Mouse (Mus musculus) hematopoietic stem cell, adult 5-6 weeks (primary cell): ENCODE results near the gene Gpr152. TPM values are rescaled to one million over a fixed set of nuclear protein-coding genes. Genes with fewer than 3 reads are reported as not detected.

Experiments
- ATAC-seq, 2 experiments: fragments of 125-278 bp in 1 of 2; replicated peaks in 1 of 2; 2 replicates each; pipeline ENCODE4 v1.8.0; 2016 to 2017; ENCODE audit warnings: inconsistent platforms in 2 of 2, mild to moderate bottlenecking in 2 of 2, moderate number of reproducible peaks in 2 of 2, low read depth in 1 of 2, moderate TSS enrichment in 1 of 2; ENCODE audit not compliant: low FRiP score in 2 of 2, poor library complexity in 2 of 2, severe bottlenecking in 2 of 2, insufficient read depth in 1 of 2, low TSS enrichment in 1 of 2
- total RNA-seq: library from RNA; stranded (forward); fragments of 172-1452, 232-1000 nt; gene quantifications from 2 replicates; pipeline ENCODE4 v1.2.3, GENCODE M21; 2017

Gpr152 gene
- not detected in 2 replicates for total RNA-seq

DNA sequence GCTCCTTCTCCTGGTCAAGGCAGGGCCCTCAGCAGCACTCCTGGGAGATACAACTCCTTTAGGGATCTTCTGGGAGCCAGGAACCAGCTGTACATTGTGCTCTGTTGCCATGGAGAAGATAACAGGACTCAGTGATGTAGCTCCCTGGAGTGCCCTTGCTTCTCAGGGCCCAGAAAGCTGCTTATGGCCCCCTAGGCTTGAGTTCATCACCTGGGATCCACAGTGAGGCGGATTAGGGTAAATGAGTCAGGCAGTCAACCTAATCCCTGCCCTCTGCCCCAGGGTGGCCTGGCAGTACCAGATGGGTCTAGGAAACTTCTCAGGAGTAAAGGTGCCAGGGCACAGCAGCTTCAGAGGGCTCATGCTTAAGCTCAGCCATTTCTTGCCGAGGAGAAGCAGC, at the start of gene Gpr152:
Gene Gpr152 (plus strand): TSS at position 342 of the 400 bp plus-strand sequence.
- no peak for ATAC-seq

DNA sequence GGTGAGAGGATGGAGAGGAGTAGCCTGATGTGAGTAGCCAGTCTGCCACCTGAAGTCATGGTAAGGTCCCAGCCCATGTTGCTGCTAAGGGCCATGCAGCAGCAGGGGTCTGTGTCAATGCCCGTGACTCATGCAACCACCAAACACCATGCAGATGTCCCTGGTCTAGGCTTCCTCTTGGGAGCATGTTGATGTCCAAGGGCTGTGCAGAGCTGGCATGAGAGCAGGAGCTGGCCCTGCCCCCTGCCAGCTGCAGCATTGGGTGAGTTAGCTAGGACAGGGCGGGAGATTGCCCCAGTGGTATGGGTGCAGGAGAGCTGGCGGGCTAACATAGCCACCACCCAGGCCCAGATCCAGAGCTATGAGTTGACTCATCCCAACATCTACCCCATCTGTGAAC, 49.1 kb upstream of the Gpr152 start:
- ATAC-seq, result no peak

DNA sequence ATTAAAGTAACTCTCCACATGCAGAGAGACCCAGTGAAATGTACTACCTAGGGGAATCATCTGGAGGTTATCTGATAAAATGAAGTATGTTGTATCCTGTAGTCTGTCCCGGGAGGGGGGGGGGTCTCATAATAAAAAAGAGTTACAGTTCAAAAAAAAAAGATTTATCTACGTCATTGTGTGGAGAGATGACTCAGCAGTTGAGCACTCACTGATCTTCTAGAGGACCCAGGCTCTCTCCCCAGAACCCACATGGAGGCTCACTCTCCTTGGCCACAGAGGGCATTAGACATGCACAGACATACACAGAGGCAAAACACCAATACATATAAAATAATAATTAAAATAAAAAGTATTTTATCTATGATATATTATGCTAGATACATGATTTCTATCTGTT, 48.2 kb upstream of the Gpr152 start:
- no peak for ATAC-seq

DNA sequence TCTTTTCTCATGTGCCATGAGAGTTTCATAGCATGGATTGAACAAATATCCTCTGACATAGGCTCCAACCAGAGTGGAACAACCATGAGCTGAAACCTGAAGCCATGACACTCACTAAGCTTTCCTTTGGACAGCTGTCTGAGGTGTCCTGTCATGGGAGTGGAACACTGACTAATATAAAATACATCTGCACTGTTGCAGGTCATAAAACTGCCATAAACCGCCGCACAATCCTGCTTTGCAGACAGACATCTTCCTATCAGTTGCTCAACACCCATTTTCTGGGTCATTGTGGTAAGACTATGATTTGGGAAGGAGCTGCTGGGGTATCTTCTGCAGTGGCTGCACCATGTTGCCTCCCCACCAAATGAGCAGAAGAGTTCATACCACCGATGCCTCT, 46.8 kb upstream of the Gpr152 start:
- no peak for ATAC-seq

DNA sequence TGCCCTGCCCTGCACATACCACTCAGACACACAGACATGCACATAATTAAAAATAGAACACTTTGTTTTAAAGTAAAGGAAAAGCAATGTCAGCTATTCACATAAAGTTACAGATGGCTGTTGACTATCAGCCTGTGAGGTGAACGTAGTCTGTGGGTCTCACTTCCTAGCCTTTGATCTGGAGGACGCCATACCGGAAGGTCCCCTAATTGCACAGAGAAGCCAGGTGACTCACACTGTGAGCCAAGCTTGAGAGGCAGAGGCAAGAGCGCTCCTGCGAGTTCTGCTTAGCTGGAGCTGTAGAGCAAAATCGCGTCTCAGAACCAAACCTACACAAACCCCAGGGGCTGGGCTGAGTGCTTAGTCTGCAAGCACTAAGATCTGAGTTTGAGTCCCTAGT, 45.8 kb upstream of the Gpr152 start:
- no peak for ATAC-seq

DNA sequence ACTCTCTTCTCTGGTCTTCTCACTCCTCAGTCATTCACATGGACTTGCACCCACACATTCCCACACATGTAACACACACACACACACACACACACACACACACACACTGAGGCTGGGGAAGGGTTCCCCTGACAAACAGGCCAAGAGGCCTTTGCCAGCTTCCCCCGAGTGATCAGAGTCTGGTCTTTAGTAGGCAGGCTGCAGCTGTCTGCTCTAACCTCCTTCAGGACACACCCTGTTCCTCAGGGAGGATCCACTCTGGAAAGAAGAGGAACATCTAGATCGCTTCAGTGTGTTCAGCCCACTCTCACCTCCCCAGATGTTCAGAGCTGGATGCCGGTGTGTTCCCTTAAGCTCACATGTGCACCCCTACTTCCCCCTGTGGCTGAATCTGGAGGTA, 45.2 kb upstream of the Gpr152 start:
- no peak for ATAC-seq

DNA sequence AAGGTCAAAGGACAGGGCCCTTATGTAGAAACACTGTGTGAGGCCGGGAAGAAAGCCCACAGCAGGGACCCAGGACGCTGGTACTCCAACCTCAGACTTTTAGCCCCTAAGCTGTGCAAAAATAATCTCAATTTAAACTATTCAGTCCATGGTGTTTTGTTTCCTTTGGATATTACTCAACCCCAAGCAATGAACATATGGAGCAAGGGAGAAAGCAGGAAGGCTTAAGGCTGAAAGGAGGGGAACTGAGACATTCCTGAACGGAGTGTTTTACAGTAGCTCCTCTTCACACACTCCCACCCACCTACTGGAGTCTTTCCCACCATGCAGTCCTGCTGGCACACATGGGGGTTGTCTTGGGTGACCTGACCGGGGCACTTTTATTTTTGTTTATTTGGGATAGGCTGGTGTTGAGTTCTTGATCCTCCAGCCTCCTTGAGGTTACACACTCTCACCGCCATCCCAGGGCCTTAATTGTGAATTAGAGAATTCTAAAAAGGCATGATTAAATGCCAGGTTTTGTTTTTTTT, 44.7 kb upstream of the Gpr152 start:
- no peak for ATAC-seq

DNA sequence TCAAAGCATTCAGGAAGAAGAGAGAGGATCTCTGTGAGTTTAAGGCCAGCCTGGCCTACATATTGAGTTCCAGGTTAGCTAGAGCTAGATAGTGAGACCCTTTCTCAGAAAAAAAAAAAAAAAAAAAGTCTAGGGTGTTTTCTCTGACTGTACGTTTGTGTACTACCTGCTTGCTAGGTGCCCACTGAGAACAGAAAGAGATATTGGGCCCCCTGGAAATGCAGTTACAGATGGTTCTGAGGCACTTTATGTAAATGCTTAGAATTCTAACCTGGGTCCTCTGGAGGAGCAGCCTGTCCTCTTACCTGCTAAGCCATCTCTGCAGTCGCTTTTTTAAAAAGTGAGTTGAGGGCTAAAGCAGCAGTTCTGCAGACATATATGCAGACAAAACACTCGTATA, 43.8 kb upstream of the Gpr152 start:
- ATAC-seq, result no peak

DNA sequence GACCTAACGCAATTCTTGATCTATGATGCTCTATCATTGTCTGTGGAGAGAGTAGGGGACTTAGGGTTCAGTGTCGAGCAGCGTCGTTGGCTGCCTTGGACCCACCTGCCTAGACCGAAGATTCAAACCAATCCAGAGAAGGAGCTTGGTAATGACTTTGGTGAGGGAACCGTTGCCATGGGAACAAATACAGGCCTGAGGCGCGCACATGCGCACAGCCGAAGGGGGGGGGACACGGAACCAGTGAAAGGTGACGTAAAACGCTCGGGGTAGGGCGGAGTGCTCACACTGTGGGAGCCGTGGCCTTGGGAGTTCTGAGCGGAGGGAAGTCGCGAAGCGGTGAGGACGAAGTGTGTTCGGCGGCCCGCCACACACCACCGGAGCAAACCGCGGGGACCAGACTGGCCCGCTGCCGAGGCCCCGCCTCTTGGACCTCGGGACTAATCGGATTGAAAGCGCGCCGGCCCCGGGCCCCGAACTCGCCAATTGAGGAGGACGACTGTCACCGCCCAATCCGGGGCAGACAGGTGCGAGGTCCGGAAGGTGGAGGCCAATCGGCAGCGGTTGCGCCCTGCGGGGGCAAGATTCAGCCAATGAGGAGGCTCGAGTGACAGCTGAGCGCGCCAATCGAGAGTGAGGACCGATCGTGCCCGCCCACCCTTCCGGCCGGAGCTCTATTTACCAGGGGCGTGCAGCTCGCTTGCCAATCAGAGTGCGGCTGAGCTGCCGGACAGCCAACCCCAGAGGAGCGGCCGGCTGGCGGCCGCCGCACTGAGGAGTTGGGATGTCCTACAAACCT, 42.7 kb upstream of the Gpr152 start, which contains the start of gene Cdk2ap2:
Gene Cdk2ap2 (plus strand): TSS at position 541 of the 799 bp plus-strand sequence.
- peak; percentile 85 to 91 for ATAC-seq

DNA sequence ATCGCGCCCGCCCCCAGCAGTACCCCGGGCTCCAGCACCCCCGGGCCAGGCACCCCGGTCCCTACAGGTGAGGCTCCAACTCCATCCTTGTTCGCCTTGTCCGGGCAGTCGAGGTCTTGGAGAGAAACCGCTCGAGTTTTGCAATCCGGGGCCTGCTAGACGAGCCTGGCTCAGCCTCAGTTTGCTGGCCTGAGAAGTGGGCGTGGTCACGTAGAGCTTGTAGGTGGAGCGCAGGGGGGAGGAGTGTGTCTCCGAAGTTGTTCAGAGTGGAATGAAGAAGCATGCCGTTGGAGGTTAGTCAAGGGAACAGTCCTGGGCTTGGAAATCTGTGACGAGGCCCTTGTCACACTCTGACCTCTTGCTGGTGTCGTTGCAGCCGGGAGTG, 42.2 kb upstream of the Gpr152 start:
- peak; percentile 4 to 14; a peak in 2 of 4 replicates for ATAC-seq

DNA sequence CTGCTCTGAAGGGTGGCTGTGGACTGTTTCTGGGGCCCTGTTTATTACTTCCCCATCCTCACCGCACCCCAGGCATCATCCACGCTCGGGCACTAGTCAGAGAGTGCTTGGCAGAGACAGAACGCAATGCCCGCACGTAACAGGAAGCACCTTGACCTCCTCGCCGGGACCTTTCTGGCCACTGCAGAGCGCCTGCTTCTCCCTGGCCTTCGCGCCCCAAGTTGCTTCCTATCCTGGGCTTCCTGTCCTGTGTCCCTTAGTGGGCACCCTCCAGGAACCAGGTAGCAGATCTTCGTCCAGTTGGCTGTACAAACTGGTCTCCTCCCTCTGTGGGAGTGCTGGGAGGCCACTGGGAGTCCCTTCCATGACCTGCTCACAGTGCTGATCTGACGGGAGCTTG, 41.2 kb upstream of the Gpr152 start:
- ATAC-seq, result no peak

DNA sequence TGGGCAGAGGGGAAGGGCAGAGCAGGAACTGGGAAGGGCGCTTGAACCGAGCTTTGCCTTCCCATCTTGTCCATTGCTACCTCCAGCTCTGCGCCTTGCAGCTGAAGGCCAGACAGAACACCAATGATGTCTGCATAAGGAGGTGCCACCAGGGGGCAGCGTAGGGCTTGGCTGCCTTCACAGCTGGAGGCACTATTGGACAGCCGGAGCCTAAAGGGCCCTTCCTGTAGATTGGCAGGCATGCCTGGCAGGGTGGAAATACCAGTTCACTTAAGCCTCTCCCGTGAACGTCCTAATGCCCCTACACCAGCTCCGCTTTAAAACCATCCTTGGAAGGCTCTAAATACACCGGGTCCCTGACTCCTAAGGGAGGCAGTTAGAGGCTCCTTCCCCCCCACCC, 40.5 kb upstream of the Gpr152 start:
- peak; percentile 46 to 59 for ATAC-seq

DNA sequence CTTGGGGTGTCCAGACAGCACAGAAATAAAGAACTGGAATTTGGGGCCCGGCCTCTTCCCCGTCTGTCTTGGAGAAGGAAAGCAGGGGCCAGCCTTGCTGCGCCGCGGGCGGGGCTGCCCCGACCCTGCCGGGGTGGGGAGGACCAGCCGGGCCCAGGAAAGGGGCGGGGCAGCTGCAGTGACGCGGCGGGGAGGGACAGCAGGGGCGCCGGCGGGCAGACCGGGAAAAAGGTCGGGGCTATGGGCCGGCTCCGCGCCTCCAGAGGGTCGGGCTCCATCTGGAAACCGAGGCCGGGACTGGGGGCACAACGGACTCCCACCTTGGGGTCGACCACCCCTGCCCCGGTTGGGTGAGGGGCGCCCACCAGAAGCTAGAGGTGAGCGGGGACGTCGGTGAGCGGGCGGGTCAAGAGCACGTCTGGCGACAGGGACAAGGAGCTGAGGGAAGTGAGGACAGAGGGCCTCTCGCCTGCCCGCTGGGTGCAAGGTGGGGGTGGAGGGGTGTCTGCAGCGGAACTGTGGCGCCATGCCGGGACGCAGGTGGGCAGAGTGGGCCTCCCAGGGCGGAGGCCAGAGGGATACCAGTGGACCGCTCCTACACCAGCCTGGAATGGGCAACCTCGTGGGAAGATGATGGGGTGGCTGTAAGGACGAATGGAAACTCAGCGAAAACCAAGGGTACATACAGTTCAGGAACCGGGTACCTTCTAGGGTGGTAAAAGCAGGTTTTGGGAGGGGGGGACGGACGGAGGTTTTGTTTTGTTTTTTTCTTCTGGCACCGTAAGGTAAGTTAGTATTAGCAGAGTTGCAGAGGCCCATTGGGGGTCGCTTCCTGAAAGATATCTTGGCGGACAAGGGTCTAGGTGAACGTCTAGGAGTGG, 39.5 kb upstream of the Gpr152 start, which contains the start of gene Pitpnm1:
Gene Pitpnm1 (plus strand): TSS at position 162 of the 881 bp plus-strand sequence.
- no peak for ATAC-seq

DNA sequence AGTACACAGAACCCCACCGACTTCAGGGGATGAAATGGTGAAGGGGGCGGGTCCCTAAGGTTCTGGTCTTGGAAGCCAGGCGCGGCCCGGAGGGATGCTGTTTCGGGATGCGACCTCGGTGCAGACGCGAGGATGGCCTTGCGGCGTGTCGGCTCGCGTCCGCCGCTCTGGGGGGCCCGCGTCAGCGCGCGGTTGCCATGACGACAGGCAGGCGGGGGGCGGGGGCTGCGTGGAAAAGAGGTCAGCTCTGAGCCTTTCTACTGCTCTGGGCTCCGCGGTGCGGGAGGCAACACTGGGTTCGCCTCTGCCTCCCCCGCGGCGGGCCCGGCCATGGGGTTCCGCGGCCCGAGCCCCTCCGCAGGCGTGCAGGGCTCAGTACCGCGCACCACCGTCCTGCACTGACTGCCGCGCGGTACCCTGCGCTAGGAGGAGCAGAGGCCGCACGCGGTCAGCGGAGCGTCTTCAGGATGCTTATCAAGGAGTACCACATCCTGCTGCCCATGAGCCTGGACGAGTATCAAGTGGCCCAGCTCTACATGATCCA, 38.8 kb upstream of the Gpr152 start:
- no peak for ATAC-seq

DNA sequence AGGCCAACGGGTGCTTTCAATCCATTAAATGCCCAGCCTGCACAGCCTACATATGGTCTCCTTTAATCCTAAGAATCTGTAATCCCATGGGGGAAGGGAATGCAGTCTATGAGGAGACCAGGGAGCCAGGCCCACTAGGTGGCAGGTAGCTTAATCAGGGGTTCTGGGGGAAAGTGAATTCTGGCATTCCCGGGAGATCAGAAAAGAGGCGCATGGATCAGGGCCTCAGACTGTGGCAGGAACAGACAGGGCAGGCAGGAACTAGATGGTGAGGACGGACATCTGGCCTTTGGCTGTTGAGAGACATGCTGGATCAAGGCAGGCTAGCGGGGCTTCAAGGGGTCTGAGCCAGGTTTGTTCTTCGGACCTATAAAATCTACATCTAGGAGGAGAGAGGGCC, 38.1 kb upstream of the Gpr152 start:
- no peak for ATAC-seq

DNA sequence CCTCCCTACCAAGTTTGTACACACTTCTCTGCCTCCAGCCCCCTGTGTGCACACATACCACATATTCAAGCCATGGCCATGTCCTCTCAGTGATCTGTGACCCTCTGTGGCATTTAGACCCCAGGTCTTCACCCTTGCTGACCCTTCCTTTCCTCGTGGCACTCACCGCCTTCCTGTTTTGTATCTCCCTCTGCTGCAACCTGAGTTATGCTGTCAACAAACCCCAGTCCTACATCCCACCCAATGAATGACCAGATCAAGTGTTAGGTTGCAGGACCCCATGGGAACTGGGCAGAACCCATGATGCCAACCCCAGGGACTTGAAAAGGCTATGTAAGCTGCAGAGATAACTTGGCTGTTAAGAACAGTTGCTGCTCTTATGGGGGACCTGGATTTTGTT, 37.5 kb upstream of the Gpr152 start:
- ATAC-seq, result no peak

DNA sequence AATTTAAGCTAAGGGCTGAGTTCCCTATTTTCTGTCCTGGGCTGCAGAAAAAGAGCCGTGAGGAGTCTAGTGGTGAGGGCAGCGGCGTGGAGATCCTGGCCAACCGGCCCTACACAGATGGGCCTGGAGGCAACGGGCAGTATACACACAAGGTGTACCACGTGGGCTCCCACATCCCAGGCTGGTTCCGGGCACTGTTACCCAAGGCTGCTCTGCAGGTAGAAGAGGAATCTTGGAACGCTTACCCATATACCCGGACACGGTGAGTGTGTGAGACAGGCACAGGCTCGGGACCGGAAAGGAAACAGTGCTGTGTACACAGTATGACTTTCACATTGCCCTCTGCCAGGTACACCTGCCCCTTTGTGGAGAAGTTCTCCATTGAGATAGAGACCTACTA, 37.0 kb upstream of the Gpr152 start:
- no peak for ATAC-seq

DNA sequence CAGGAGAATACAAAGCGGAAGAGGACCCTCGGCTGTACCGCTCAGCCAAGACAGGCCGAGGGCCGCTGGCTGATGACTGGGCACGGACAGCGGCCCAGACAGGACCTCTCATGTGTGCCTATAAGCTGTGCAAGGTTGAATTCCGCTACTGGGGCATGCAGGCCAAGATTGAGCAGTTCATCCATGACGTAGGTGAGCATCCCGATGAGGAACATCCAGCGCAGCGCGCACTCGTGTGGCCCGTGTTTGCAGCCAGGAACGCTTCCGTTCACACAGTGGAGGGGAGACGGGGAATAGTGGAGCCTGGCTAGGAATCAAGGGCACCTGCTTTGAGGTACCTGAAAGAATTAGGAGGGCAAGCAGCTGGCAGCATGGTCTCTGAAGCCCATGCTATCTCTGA, 36.3 kb upstream of the Gpr152 start:
- no peak for ATAC-seq
